Mouse (Mus musculus) right cerebral cortex, adult 2 months (tissue): ENCODE data around the gene Cps1.

Source experiments
- DNase-seq, 2 experiments: peaks; one replicate each; pipeline ENCODE4 v3.0.0; 2021 to 2022; ENCODE audit warnings: low spot score in 2 of 2

Gene Cps1

GRCm38 (mm10) chr1:67234861-67235260 lies 112.0 kb downstream of the Cps1 start:
- no peak for DNase-seq

GRCm38 (mm10) chr1:67235468-67236217 lies 112.8 kb downstream of the Cps1 start:
- DNase-seq = no peak

- no peak for DNase-seq
Observed at GRCm38 (mm10) chr1:67238446-67238845, 115.6 kb downstream of the Cps1 start.

GRCm38 (mm10) chr1:67238941-67239340 lies 116.1 kb downstream of the Cps1 start:
- DNase-seq = no peak

GRCm38 (mm10) chr1:67265222-67265621 lies 142.4 kb downstream of the Cps1 start:
- no peak for DNase-seq

- no peak for DNase-seq
Observed at GRCm38 (mm10) chr1:67267972-67268371, 145.1 kb downstream of the Cps1 start.

GRCm38 (mm10) chr1:67268450-67268849 lies 145.6 kb downstream of the Cps1 start:
- no peak for DNase-seq

GRCm38 (mm10) chr1:67276270-67276669 lies 153.4 kb downstream of the Cps1 start:
- no peak for DNase-seq
